Comparison of ENCODE assay signal across 9 mouse cellular contexts in genomic region chr5:140790392-140790791, GRCm38 (mm10). TPM values are rescaled to one million over a fixed set of nuclear protein-coding genes. Genes with fewer than 3 reads are reported as not detected.
DNase-seq lines count a peak whose midpoint lies in the region; ATAC-seq and TF ChIP-seq lines count a peak whose summit lies in the region.
"Had no signal": no experiment of that assay in that cellular context is flagged by ENCODE, and none has a peak within 500 bp of the region (broad histone marks: within the 10 kb centered on the region; RNA-seq: fewer than 3 reads in every experiment).

No protein-coding gene starts in this region.

- TF ChIP-seq CTCF in bone marrow macrophage, adult 2 months (IDR thresholded peaks at IDR 0.05; ENCODE audit: low read depth, low read length) = no peak

- WGBS in hindbrain, embryonic 10.5 days = 82% methylated on average over 2 of the region's 2 CpGs
- 85% methylated on average over 2 of the region's 2 CpGs for WGBS in hindbrain, embryonic 11.5 days
- 56% methylated on average over 2 of the region's 2 CpGs for WGBS in hindbrain, embryonic 16.5 days
- 70% methylated on average over 2 of the region's 2 CpGs for WGBS in midbrain, embryonic 13.5 days

- no peak overlapping the region for H3K9ac ChIP-seq in hindbrain, embryonic 11.5 days (ENCODE audit: low read depth, low read length)
- no peak overlapping the region for H3K9ac ChIP-seq in hindbrain, embryonic 16.5 days (ENCODE audit: low read depth, low read length)
- no peak overlapping the region for H3K9ac ChIP-seq in midbrain, embryonic 13.5 days (replicated peaks)

- peaks cover 19% of the 10 kb centered on the region for H3K36me3 ChIP-seq in hindbrain, embryonic 10.5 days
- H3K36me3 ChIP-seq in hindbrain, embryonic 11.5 days (ENCODE audit: control insufficient read depth, insufficient read depth, low read length) = no peaks in the 10 kb centered on the region
- no peaks in the 10 kb centered on the region for H3K36me3 ChIP-seq in hindbrain, embryonic 16.5 days (ENCODE audit: control insufficient read depth, insufficient read depth, low read length)
- peaks cover 7% of the 10 kb centered on the region for H3K36me3 ChIP-seq in midbrain, embryonic 13.5 days

- DNase-seq in hindbrain, embryonic 10.5 days (ENCODE audit: low spot score) = no peak
- no peak for DNase-seq in hindbrain, embryonic 11.5 days (ENCODE audit: low spot score)
- DNase-seq in urinary bladder, adult 18-20 months (ENCODE audit: low spot score in 2 of 2) = no peak
- no peak for DNase-seq in spleen, postnatal 14 days (ENCODE audit: low spot score in 2 of 2)
- DNase-seq in cerebellum, postnatal 10 days = no peak

- TF ChIP-seq POLR2A in bone marrow macrophage, adult 2 months (IDR thresholded peaks at IDR 0.05; ENCODE audit: borderline replicate concordance, low read depth, low read length) = no peak

- no peak for ATAC-seq in hindbrain, embryonic 11.5 days (ENCODE audit: low FRiP score)
- ATAC-seq in hindbrain, embryonic 16.5 days = no peak
- ATAC-seq in midbrain, embryonic 13.5 days = no peak

- no peak overlapping the region for H3K4me3 ChIP-seq in hindbrain, embryonic 10.5 days
- H3K4me3 ChIP-seq in hindbrain, embryonic 11.5 days (ENCODE audit: low read depth, low read length) = no peak overlapping the region
- H3K4me3 ChIP-seq in bone marrow macrophage, adult 2 months (ENCODE audit: insufficient read depth, low read length) = no peak overlapping the region
- no peak overlapping the region for H3K4me3 ChIP-seq in hindbrain, embryonic 16.5 days (ENCODE audit: low read length)
- no peak overlapping the region for H3K4me3 ChIP-seq in midbrain, embryonic 13.5 days (replicated peaks)

- no peaks in the 10 kb centered on the region for H3K27me3 ChIP-seq in hindbrain, embryonic 10.5 days (ENCODE audit: insufficient read depth, poor library complexity, severe bottlenecking)
- H3K27me3 ChIP-seq in hindbrain, embryonic 11.5 days (ENCODE audit: control insufficient read depth, insufficient read depth, low read length) = no peaks in the 10 kb centered on the region
- no peaks in the 10 kb centered on the region for H3K27me3 ChIP-seq in hindbrain, embryonic 16.5 days (replicated peaks; ENCODE audit: control insufficient read depth, insufficient read depth, low read length)
- H3K27me3 ChIP-seq in midbrain, embryonic 13.5 days = no peaks in the 10 kb centered on the region

- H3K4me2 ChIP-seq in hindbrain, embryonic 11.5 days (replicated peaks; ENCODE audit: low read depth, low read length) = no peak overlapping the region
- no peak overlapping the region for H3K4me2 ChIP-seq in hindbrain, embryonic 16.5 days (ENCODE audit: low read length)
- H3K4me2 ChIP-seq in midbrain, embryonic 13.5 days (replicated peaks) = no peak overlapping the region

- H3K27ac ChIP-seq in hindbrain, embryonic 10.5 days = peak overlapping the region; percentile 89
- H3K27ac ChIP-seq in hindbrain, embryonic 11.5 days (ENCODE audit: low read depth, low read length) = no peak overlapping the region
- peak overlapping the region; percentile 92 for H3K27ac ChIP-seq in bone marrow macrophage, adult 2 months (ENCODE audit: insufficient read depth, low read depth, low read length)
- peak overlapping the region; percentile 87 for H3K27ac ChIP-seq in hindbrain, embryonic 16.5 days (ENCODE audit: low read depth, low read length)
- peak overlapping the region; percentile 77 for H3K27ac ChIP-seq in midbrain, embryonic 13.5 days

- no peaks in the 10 kb centered on the region for H3K9me3 ChIP-seq in hindbrain, embryonic 10.5 days
- H3K9me3 ChIP-seq in hindbrain, embryonic 11.5 days (ENCODE audit: control insufficient read depth, low read length) = no peaks in the 10 kb centered on the region
- no peaks in the 10 kb centered on the region for H3K9me3 ChIP-seq in hindbrain, embryonic 16.5 days (ENCODE audit: control insufficient read depth, low read length)
- H3K9me3 ChIP-seq in midbrain, embryonic 13.5 days = no peaks in the 10 kb centered on the region
- H3K9me3 ChIP-seq: G1E had no signal

- peaks cover 58% of the 10 kb centered on the region for H3K4me1 ChIP-seq in hindbrain, embryonic 10.5 days (replicated peaks)
- 0 out of 2 replicates have a peak, but pooled peaks cover 2% of the 10 kb centered on the region for H3K4me1 ChIP-seq in hindbrain, embryonic 11.5 days (replicated peaks; ENCODE audit: control insufficient read depth, insufficient read depth, low read length)
- H3K4me1 ChIP-seq in bone marrow macrophage, adult 2 months (ENCODE audit: control insufficient read depth, insufficient read depth, low read length) = peaks cover 66% of the 10 kb centered on the region
- peaks cover 42% of the 10 kb centered on the region for H3K4me1 ChIP-seq in hindbrain, embryonic 16.5 days (ENCODE audit: control insufficient read depth, insufficient read depth, low read depth, low read length)
- peaks cover 63% of the 10 kb centered on the region for H3K4me1 ChIP-seq in midbrain, embryonic 13.5 days (replicated peaks)

RNA-seq across cellular contexts. Expression of gene Gna12, which starts 39.8 kb away (rescaled TPM):
- polyA plus RNA-seq in hindbrain, embryonic 10.5 days (2016; fragmentation: Nextera tagmentation; extraction: Ambion mirVana) = 9.9 and 11.3 TPM in 2 replicates
- polyA plus RNA-seq in hindbrain, embryonic 11.5 days (2014; fragmentation: Nextera tagmentation; extraction: Ambion mirVana) = 17.2 and 32.3 TPM in 2 replicates
- polyA plus RNA-seq in bone marrow macrophage, adult 2 months (2012; ENCODE audit: insufficient read depth, insufficient read length, missing spikeins) = 147 and 173 TPM in 2 replicates
- 10.3 and 11.1 TPM in 2 replicates for polyA plus RNA-seq in hindbrain, embryonic 16.5 days (2015; fragmentation: Nextera tagmentation; extraction: Ambion mirVana)
- 12.0 and 12.1 TPM in 2 replicates for polyA plus RNA-seq in midbrain, embryonic 13.5 days (2015; fragmentation: Nextera tagmentation; extraction: Ambion mirVana)
